Mouse (Mus musculus) adrenal gland, postnatal 4 days (tissue): ENCODE data around the gene Ccn2. TPM values are rescaled to one million over a fixed set of nuclear protein-coding genes. Genes with fewer than 3 reads are reported as not detected.

Experiments
- DNase-seq, 2 experiments: peaks; one replicate each; pipeline ENCODE4 v3.0.0; 2021 to 2022; ENCODE audit warnings: low spot score in 2 of 2, mixed read lengths in 2 of 2
- total RNA-seq, 2 experiments: library from RNA; stranded (reverse); gene quantifications; 2 replicates each; pipeline ENCODE4 v1.2.3; 2021

Ccn2 gene
- total RNA-seq, 2 experiments from 2014 or later = 20.8 to 24.8 TPM

DNA sequence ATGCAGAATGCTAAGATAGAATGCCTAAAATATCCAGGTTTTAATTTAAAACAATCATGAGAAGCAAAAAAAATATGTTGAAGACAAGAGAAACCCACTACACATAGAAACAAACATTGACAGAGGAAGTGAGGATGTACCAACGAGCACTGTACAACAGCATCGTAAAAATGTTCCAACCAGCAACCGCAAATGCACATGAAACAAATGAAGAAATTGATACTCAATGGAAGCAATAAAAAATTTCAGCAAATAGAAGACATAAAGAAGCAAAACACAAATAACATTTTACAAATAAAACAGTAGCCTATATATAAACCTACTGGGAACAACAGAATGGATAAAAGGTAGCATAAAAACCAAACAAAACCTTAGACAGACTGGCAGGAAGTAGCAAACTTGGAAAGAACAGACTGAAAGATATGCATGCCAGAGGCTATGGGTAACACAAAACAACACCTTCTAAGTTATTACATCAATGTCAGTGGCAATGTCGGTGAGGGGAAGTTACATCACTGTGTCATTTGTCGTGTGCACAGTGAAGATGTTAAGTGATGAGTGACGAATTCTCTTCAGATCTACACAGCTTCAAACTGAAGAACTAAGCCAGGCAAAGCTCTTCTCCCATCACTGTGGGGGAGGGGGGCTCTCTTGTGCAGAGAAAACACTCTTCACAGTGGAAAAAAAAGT lies 45.1 kb downstream of the Ccn2 start:
- DNase-seq = no peak

GRCm38 (mm10) chr10:24641416-24642140 lies 46.3 kb downstream of the Ccn2 start:
- no peak for DNase-seq

GRCm38 (mm10) chr10:24642796-24643580 lies 47.7 kb downstream of the Ccn2 start:
- DNase-seq = no peak

- DNase-seq = no peak
Observed at GRCm38 (mm10) chr10:24645169-24645568, 49.9 kb downstream of the Ccn2 start.

Other genes starting within 250 kb of the Ccn2 start
- gene Enpp1, start 116.7 kb downstream of the Ccn2 start, total RNA-seq = 1 to 10 TPM; 6.0 to 7.7 TPM
- 1 to 10 TPM; 7.1 to 7.3 TPM for gene Enpp3, start 247.4 kb downstream of the Ccn2 start, total RNA-seq